Mouse (Mus musculus) retina, embryonic 14.5 days (tissue): ENCODE measurements around the gene Litaf.

Experiments used
- DNase-seq: peaks from one replicate; pipeline ENCODE4 v3.0.0-alpha.2; 2015; ENCODE audit warnings: low spot score

The Litaf gene

DNA sequence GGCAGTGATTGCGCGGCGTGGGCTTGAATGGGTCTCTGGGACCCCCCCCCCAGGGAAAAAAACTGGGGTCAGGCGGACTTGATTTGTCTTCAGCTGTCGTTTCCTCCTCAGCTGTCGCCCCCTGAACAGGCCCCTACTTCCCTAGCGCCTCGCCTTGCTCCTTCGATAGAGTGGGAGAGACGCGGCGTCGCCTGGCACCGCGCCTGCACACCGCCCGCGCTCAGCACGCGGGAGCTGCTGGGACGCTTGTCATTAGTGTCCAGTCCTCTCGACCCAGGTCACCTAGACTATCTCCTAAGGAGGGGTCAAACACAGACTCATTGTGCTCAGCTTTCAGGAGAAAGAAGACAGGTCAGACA is 855 bp upstream of the Litaf start:
- DNase-seq, result peak; percentile 73

DNA sequence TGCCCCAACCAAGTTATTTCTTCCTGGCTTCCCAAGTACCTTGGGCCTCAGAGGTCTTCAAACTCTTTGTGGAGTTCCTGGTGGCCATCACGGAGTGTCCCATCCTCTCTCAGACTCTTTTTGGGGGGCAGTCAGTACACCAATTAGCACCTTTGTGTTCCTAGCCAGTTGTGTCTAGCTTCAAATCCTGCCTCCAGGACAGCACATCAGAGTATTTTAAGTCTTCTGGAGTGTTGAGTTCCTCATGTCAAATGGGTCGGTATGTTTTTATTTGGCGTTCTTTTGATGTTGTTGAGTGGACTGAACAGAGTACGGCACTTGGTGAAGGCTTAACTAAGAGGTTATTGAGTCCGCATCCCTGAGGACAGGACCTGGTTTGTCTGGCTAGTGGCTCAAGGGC is 526 bp downstream of the Litaf start:
- no peak for DNase-seq

DNA sequence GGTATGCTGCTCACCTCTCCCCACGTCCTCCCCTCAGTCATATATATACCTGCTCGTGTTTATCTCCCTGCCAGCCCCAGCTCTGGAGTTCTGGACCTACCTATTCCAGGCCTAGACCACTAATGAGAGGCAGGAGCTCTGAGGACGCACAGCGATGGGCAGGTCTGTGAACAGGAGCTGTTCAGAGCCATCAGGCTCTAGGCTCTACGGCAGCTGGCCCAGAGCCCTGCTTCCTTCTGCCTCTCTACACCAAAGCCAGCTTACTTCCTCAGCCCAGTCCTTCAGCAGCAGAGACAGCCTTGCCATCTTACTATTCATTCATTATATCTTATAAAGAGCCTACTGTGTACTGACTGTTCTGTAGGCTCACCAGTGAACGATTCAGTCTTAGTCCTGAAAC is 1.2 kb downstream of the Litaf start:
- no peak for DNase-seq

DNA sequence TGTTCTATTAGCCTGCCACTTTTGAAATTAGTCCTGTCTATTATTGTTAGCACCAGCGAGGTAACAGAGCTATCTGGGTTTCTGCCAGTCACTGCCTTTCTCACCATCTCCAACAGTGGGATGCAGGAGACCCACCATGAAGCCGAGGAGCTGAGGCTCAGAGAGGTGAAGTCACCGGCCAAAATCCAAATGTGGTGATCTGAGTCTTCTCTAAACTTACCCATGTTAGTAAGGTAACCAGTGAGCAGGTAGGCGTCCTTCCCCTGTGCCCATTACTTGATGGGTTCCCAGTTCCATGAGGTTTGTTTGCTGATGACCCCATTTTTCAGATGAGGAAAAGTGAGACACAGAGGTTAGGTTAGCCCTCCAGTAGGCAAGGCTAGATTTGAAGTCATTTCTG is 1.6 kb downstream of the Litaf start:
- no peak for DNase-seq

DNA sequence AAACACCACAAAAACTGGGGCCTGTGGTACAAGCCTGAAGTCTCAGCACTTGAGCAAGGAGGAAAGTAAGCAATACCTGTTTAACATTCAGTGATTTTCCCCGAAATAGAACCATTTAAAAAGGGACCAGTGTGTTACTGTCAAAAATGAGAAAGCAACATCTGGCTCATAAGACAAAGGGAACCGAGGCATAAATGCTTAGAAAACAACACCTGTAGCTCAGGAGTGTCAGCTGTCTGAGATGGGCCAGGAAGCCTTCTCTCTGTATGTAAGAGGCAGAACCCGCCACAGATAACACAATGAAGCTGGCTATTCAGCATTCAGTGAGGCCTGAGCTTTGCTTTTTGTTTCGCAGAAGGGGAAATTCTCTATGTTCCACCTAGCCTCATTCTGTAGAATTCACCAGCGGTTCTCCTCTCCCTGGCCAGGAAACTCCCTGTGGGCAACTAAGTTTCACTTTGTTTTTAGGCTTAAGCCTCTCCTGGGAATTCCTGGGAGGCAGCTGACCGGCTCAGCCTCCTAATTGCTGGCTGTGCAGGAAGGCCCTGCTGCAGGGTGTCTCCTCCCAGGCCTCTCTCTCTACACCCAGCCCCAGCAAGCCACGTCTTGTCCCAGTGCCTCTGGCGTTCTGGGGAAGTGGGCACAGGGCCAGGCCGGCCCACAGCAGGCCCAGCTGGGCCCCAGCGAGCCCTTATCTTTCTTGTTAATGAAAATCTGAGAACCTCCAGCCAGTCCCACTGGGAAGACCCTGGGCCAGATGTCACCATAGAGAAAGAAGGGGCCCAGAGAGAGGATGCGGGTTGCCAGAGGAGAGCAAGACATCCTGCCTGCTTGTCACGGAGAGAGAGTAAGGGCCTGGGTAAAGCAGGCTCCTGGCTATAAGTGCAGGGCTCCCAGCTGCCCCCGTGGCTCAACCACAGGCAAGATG is 2.9 kb downstream of the Litaf start:
- peak; percentile 42 for DNase-seq

DNA sequence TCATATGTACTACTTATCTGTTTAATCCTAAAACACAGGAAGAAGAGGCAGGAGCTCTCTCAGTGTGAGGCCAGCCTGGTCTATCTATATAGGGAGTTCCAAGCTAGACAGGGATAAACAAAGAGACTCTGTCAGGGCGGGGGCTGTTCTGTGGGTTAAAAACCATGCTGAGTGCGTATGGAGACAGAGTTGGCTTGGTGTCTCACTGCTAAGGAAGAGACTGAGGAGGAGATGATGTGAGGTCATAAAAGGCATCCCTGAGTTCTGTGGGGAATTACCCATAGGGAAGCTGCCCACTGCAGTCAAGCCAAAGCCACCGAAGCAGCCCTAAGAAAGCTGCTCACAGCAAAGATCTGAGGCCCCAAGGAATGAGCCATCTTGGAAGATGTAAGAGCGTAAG is 5.3 kb downstream of the Litaf start, which contains the start of gene Snn:
TSS of gene Snn (plus strand) at position 301 of the 400 bp plus-strand sequence.
- no peak for DNase-seq

DNA sequence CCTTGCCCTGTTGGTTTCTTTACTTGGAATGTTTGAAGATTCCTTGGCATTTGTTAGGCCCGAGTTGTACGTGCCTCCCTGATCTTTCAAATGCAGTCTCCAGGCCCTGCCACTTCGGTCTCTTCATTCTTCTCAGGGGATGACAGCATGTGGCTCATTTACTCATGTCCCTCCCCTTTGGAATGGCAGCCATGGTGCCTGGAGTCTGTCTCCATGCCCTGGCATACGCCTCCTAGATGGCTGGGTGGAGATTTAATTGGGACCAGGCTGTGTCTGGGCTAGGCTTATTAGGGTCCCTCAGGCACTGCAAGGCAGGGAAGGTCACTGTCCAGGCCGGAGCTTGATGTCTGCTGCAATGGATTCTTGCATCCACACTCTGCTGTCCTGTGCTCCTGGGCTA is 10.0 kb downstream of the Litaf start:
- no peak for DNase-seq

DNA sequence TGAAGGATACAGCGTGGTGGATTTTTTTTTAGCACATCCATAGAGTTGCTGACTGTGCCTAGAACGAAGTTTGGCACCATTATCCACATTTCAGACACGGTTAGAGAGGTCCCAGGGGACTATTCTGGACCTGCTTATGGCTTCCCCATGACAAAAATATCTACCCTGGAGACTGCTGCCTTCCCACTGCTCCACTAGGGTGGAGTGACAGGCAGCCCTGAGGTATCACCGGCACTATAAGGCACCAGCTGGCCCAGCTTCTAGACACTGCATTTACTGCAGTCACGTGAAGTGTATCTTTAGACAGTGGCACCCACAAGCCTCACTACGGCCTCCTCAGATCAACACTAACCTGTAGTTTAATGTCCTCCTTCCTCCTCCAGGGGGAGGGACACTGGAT is 11.1 kb downstream of the Litaf start:
- DNase-seq, result no peak

DNA sequence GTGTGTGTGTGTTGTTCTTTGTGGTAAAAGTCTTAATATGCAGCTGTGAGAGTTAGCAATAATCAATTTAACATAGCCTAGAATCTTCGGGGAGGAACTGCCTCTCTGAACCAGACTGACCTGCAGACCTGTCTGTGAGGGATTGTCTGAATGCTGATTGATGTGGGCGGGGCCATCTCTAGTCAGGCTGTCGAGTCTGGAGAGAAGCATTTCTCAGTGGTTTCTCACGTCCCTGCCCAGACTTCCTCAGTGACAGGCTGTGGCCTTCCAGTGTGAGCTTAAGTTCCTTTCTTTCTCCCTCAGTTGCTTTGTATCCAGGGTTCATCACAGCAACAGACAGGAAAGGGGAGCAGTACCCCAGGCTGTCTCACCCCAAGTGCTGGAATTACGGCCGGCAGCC is 11.5 kb downstream of the Litaf start:
- no peak for DNase-seq

DNA sequence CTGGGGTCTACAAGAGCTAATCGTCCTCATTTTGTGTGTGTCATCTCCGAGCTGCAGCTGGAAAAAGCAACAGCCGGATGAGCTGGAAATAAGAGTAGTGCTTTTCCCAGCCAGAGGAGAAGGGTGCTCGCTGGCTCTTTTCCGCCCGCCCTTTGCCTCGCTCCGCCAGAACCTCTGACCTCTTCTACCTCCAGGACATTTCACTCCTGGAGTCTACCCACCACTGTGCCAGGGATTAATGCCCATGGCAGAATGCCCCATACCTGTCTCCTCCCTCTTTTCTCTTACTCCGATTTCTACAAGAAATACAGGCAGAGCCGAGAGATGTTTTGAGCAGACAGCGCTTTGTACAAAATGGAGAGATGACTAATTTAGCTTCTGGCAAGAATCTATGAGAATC is 14.8 kb downstream of the Litaf start:
- no peak for DNase-seq

DNA sequence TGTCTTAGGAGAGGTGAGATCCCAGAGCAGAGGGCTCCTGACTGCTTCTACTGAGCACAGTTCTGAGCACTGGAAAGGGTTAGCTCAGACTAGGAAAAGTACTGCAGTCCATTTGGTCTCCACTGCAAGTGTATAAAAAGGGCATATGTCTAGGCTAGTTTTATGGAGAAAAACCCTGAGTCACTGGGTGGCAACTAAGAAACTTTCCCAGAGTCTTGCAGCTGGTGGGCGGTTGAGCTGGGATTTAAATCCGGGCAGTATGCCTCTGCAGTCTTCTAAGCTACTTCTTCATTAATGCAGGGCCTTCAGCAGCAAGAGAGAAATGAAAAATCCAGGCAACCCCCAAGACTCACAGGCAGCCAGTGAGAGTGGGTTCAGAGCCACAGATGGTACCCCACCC is 15.7 kb downstream of the Litaf start:
- DNase-seq, result no peak

DNA sequence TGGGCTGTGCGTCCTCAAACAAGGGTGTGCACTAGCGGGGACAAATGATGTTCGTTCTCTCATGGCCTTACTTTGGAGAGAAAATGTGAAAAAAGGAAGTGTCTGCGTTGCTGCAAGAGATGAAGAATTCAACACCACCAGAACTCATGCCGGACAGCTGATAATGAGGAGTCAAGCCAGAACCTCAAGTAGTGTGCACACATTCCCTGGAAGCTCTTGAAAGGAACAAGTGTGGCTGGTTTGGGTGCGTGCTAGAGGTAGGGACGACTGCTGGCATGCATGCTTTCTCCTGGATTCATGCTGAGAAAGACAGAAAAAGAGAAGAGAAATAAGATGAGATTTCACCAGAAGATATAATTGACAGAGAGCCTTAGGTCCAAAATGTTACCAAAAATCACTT is 18.8 kb downstream of the Litaf start:
- DNase-seq, result no peak

DNA sequence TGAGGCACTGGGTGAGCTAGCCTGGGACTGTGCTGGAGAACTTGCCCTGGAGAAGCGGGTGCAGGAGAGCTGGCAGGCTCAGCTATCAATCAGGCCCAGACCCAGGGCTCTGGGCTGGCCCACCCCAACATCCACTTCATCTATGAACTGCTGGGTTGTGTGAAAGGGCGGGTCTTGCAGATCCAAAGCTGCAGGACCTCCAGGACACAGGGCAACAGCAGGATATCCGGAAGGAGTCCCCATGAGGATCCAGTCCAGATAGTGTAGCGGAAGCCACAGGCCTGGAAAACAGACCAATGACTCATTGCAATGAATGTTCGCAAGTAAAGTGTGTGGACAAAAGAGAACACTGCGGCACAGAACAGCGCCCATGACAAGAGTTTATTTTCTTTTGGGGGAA is 19.5 kb downstream of the Litaf start:
- no peak for DNase-seq

DNA sequence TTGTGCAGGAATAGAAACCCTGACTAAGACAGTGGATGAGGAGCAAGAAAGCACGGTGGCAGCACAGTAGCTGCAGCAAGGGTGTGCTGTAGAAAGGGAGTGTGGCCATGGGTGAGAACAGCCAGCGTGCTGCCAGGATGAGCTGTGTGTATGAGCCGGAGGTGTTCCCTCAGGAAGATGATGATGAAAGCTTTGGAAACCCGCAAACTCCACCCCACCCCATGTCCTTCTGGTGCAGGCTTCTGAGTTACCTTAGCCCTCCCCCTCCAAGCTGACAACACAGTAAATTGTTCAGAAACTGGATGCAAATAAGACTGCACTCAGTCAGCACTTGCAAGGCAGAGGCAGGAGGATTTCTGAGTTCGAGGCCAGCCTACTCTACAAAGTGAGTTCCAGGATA is 22.7 kb downstream of the Litaf start:
- DNase-seq, result no peak

DNA sequence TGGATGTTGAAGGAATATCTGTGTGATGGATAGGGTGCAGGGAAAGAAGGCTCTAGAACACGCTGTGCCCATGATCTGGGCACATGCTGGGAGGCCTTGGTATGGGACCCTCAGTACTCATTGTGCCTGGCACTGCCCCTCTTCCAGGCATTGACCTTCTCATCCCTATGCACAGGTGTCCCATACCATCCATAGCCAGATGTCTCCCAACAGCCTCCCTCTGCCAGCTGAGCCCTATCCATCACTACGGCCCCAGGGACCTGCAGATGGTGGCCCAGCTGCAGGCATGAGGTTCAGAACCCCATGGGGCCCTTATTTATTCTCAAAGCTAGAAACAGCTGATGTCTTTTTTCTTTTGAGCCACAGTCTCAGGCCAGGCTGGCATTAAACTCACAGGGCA is 25.4 kb downstream of the Litaf start:
- no peak for DNase-seq

DNA sequence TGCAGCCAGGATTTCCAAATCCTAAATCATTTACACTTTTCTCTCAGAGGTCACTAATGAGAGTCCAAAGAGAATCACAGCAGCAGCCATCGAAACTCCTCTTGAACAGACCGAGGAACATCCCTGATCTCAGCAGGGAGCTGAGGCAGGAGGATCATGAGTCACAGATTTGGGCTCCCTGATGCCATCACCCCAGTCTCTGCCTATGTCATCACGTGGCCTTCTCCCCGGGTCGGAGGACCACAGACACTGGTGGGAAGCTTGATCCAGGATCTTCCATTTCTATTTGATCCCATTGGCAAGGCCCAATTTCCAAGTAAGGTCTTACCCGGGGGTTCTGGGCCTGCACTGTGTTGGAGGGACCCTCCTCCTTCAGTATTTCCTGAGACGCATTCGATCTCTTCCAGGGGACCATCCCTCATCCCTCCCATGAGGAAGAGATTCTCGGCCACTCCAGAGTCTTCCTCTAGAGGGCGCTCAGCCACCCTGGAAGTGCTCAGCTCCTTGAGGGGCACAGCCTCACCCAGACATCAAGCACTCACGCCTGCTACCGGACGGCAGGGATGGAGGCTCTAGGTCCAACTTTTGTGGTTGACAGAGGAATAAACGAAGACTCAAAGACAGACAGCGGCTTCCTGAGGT is 30.0 kb downstream of the Litaf start:
- peak; percentile 92 for DNase-seq

DNA sequence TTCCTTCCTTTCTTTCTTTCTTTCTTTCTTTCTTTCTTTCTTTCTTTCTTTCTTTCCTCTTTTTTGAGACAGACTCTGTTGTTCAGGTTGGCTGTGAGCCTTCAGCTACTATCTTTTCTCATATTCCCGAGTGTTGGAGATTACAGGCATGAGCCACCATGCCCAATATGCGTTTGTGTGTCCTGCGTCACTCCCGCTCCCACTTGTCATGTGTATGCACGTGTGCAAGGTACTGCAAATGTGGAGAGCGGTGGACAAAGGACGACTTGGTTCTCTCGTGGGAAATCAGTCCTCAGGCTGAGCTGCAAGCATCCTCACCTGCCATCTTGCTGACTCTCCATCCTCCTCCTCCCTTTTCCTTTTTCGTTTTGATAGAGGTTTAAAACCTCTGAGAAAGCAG is 30.7 kb downstream of the Litaf start:
- no peak for DNase-seq

DNA sequence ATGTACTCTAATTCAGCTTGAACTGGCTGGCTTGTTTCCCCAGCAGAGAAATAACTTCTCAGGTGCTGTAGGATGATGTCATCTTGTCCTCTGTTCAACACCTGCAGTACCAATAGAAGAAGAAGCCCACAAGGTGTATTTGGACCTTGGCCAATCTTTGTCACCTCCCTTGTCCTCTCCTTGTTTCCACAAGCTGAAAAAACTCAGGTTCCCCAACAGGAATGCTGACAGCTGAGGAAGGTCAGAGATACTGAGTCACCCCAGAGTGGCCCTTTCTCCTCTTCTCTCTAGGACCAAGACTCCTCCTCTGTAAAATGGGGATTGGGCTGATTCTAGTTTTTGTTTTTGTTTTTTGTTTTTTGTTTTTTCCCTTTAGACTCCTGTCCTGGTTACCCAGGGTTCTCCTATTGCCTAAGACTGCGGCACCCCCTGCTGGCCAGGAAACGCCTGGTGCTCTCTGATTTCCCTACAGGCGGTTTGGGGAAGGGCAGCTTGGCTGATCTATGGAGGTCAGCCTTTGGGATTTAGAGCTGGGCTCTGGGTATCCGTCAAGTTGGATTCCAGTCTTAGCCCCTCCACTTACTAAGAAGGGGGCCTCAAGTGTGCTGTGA is 31.7 kb downstream of the Litaf start:
- DNase-seq, result peak; percentile 91

DNA sequence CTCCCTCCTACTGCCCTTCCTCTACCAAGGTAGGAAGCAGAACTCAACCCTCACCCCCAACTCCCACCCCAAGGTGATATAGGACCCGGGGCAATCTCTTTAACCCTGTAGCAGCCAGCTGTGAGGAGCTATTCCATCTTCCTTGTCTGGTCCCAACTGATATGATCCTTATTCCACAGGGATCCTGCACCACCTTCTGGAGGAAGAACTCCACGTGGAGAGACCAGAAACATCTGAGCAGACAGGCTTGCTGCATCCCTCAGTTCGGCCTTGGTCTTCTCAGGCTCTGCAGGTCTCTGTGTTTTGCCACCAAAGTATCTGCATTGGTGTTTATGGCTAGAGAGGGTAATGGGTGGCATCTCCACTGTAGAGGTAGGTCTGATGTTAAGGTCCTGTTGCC is 34.6 kb downstream of the Litaf start:
- no peak for DNase-seq

DNA sequence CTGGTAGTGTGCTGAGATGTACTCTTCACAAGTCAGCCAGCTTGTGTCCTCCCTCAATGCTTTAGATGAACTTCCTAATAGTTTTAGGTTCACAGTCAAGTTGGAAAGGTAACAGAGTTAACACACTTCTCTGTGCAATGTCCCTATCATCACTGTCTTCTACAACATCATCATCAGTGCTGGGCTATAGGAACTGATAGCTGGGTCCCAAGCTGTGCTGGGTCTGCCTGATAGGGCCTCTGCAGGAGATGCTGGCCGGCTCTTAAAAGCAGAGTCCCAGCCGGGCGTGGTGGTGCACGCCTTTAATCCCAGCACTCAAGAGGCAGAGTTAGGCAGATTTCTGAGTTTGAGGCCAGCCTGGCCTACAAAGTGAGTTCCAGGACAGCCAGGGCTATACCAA is 35.1 kb downstream of the Litaf start:
- DNase-seq, result no peak

DNA sequence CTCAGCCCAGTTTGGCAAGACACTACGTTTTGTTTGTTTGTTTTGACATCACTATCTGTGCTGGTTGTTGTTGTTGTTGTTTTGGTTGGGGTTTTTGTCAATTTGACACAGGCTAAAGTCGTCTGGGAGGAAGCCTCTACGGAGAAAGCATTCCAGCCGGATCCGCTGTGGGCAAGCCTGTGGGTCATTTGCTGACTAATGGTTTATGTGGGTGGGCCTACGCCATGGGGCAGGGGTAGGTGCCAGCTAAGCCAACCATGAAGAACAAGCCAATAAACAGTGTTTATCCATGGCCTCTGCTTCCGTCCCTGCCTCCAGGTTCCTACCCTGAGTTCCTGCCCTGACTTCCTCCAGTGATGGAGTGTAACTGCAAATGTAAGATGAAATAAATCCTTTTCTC is 37.8 kb downstream of the Litaf start:
- DNase-seq, result no peak

DNA sequence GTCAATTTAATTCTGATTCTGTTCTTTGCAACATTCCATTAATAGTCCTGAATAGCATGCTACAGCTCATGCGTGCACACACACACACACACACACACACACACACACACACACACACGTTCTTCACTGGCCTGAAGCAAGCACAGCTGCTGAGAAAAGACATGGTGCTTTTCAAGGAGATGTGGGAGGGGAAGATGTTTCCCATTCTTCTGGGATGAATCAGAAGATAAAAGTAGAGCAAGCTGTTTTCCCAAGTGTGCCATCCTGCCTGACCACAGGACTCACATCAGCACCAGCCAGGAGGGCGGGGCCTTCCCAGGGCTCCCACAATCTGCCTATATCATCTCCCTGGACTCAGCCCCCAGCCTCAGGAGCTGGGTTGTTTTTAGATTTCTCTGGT is 41.1 kb downstream of the Litaf start:
- no peak for DNase-seq

DNA sequence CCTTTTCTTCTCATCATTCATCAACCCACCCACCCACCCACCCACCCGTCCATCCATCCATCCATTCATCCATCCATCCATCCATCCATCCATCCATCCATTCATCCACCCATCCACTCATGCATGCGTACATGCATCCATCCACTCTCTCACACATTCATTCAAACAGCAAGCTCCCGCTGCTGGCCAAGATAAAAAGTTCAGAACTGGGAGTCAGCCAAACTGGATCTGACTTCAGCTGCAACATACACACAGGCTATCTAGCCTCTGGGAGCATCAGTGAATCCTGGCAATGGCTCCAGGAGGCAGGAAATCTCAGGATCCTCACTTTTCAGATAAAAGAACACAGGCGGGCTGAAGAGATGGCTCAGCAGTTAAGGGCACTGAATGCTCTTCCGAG is 42.3 kb downstream of the Litaf start:
- no peak for DNase-seq
